ENCODE assay signal across 12 mouse cellular contexts in the genomic region with DNA sequence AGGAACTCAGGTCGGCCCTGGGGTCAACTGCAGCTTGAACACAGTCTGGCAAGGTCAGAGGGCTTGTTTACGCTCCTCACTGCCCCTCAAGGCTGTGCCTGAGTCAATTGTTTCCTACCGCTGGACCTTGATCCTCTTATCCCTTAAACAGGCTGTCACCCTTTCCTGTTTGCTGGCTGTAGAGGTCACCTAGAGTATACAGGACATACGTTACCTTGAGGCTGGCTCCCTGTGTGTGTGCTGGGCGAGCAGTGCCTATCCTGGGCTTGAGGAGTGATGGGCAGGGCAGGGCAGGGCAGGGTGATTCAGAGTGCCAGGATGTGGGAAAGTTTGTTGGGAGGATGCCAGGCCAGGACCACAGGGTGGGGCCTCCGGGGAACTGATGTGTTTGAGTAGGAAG. TPM values are rescaled to one million over a fixed set of nuclear protein-coding genes. Genes with fewer than 3 reads are reported as not detected.
DNase-seq lines count a peak whose midpoint lies in the region; ATAC-seq lines count a peak whose summit lies in the region.
"Had no signal": no experiment of that assay in that cellular context is flagged by ENCODE, and none has a peak within 500 bp of the region (broad histone marks: within the 10 kb centered on the region; RNA-seq: fewer than 3 reads in every experiment).

No protein-coding gene starts in this region.

- peaks cover 8% of the 10 kb centered on the region for H3K27me3 ChIP-seq in midbrain, embryonic 10.5 days (ENCODE audit: low read depth, poor library complexity, severe bottlenecking)
- H3K27me3 ChIP-seq in midbrain, embryonic 14.5 days (ENCODE audit: control insufficient read depth, insufficient read depth, low read length): no peaks in the 10 kb centered on the region
- H3K27me3 ChIP-seq in liver, embryonic 15.5 days: no peaks in the 10 kb centered on the region
- no peaks in the 10 kb centered on the region for H3K27me3 ChIP-seq in stomach, embryonic 16.5 days (ENCODE audit: control insufficient read depth, insufficient read depth, low read length)
- H3K27me3 ChIP-seq: forebrain, embryonic 13.5 days; heart, embryonic 12.5 days; neural tube, embryonic 12.5 days had no signal

- H3K4me3 ChIP-seq in midbrain, embryonic 10.5 days: no peak overlapping the region
- H3K4me3 ChIP-seq in midbrain, embryonic 14.5 days (replicated peaks; ENCODE audit: low read depth, low read length): no peak overlapping the region
- H3K4me3 ChIP-seq in liver, embryonic 15.5 days (replicated peaks): no peak overlapping the region
- H3K4me3 ChIP-seq in stomach, embryonic 16.5 days (replicated peaks; ENCODE audit: low read length): no peak overlapping the region
- H3K4me3 ChIP-seq: forebrain, embryonic 13.5 days; heart, embryonic 12.5 days; neural tube, embryonic 12.5 days had no signal

- H3K36me3 ChIP-seq in midbrain, embryonic 10.5 days: no peaks in the 10 kb centered on the region
- no peaks in the 10 kb centered on the region for H3K36me3 ChIP-seq in midbrain, embryonic 14.5 days (ENCODE audit: control insufficient read depth, insufficient read depth, low read length)
- no peaks in the 10 kb centered on the region for H3K36me3 ChIP-seq in liver, embryonic 15.5 days (replicated peaks)
- H3K36me3 ChIP-seq in stomach, embryonic 16.5 days (ENCODE audit: control insufficient read depth, insufficient read depth, low read length): no peaks in the 10 kb centered on the region
- H3K36me3 ChIP-seq: heart, embryonic 12.5 days; neural tube, embryonic 12.5 days had no signal

- peak; percentile 33 for DNase-seq in adrenal gland, postnatal 10 days
- no peak for DNase-seq in adrenal gland, postnatal 4 days (ENCODE audit: low spot score in 2 of 2)
- DNase-seq in midbrain, embryonic 10.5 days (ENCODE audit: low spot score): peak; percentile 54
- no peak for DNase-seq in midbrain, embryonic 14.5 days
- DNase-seq in frontal cortex, postnatal 14 days (ENCODE audit: low spot score in 2 of 2): no peak
- no peak for DNase-seq in cerebellum, adult 8-10 months
- DNase-seq: cerebellum, postnatal 14 days had no signal

- no peaks in the 10 kb centered on the region for H3K9me3 ChIP-seq in midbrain, embryonic 10.5 days (replicated peaks)
- no peaks in the 10 kb centered on the region for H3K9me3 ChIP-seq in midbrain, embryonic 14.5 days (ENCODE audit: control insufficient read depth, low read length)
- no peaks in the 10 kb centered on the region for H3K9me3 ChIP-seq in liver, embryonic 15.5 days (replicated peaks)
- no peaks in the 10 kb centered on the region for H3K9me3 ChIP-seq in stomach, embryonic 16.5 days (replicated peaks; ENCODE audit: control insufficient read depth, low read length)
- H3K9me3 ChIP-seq: forebrain, embryonic 13.5 days; heart, embryonic 12.5 days; neural tube, embryonic 12.5 days had no signal

- WGBS in midbrain, embryonic 10.5 days: 20% methylated on average over 6 of the region's 6 CpGs
- WGBS in midbrain, embryonic 14.5 days: 35% methylated on average over 6 of the region's 6 CpGs
- WGBS in liver, embryonic 15.5 days (ENCODE audit: insufficient replicate concordance): 50% methylated on average over 6 of the region's 6 CpGs
- WGBS in stomach, embryonic 16.5 days: 44% methylated on average over 6 of the region's 6 CpGs

- no peak overlapping the region for H3K4me2 ChIP-seq in midbrain, embryonic 14.5 days (ENCODE audit: low read length)
- H3K4me2 ChIP-seq in liver, embryonic 15.5 days: no peak overlapping the region
- H3K4me2 ChIP-seq in stomach, embryonic 16.5 days (ENCODE audit: low read depth, low read length): no peak overlapping the region
- H3K4me2 ChIP-seq: forebrain, embryonic 13.5 days; heart, embryonic 12.5 days; neural tube, embryonic 12.5 days had no signal

- H3K27ac ChIP-seq in midbrain, embryonic 10.5 days (replicated peaks): 0 out of 2 replicates have a peak overlapping the region, but pooled peaks have one; percentile 17
- H3K27ac ChIP-seq in midbrain, embryonic 14.5 days (replicated peaks; ENCODE audit: low read depth, low read length): no peak overlapping the region
- H3K27ac ChIP-seq in liver, embryonic 15.5 days (replicated peaks): peak overlapping the region; percentile 41; the same call in 1 of the 2 replicates
- no peak overlapping the region for H3K27ac ChIP-seq in stomach, embryonic 16.5 days (ENCODE audit: low read length)
- H3K27ac ChIP-seq: forebrain, embryonic 13.5 days; neural tube, embryonic 12.5 days had no signal

- no peak for ATAC-seq in midbrain, embryonic 14.5 days (ENCODE audit: low FRiP score, low TSS enrichment)
- ATAC-seq in liver, embryonic 15.5 days (ENCODE audit: insufficient read depth): peak; percentile 69
- peak; percentile 58 for ATAC-seq in stomach, embryonic 16.5 days (ENCODE audit: insufficient read depth, low FRiP score)
- ATAC-seq: forebrain, embryonic 13.5 days had no signal

- H3K9ac ChIP-seq in midbrain, embryonic 14.5 days (replicated peaks; ENCODE audit: low read length): no peak overlapping the region
- H3K9ac ChIP-seq in liver, embryonic 15.5 days: no peak overlapping the region
- H3K9ac ChIP-seq in stomach, embryonic 16.5 days (ENCODE audit: low read length): no peak overlapping the region
- H3K9ac ChIP-seq: forebrain, embryonic 13.5 days; heart, embryonic 12.5 days; neural tube, embryonic 12.5 days had no signal

- H3K4me1 ChIP-seq in midbrain, embryonic 10.5 days: peaks cover 52% of the 10 kb centered on the region
- H3K4me1 ChIP-seq in midbrain, embryonic 14.5 days (ENCODE audit: control insufficient read depth, insufficient read depth, low read length): peaks cover 11% of the 10 kb centered on the region; the same call in 1 of the 2 replicates
- H3K4me1 ChIP-seq in liver, embryonic 15.5 days (replicated peaks): peaks cover 61% of the 10 kb centered on the region
- peaks cover 50% of the 10 kb centered on the region for H3K4me1 ChIP-seq in stomach, embryonic 16.5 days (ENCODE audit: control insufficient read depth, insufficient read depth, low read length)
- H3K4me1 ChIP-seq: neural tube, embryonic 12.5 days had no signal

RNA-seq across cellular contexts. Expression of a gene that starts 47.8 kb away (rescaled TPM):
- total RNA-seq in adrenal gland, postnatal 10 days (2021): 10 to 100 TPM; 25.4 to 26.2 TPM
- total RNA-seq in adrenal gland, postnatal 4 days (2021): 10 to 100 TPM; 30.1 to 34.5 TPM
- polyA plus RNA-seq in midbrain, embryonic 10.5 days (2016; fragmentation: Nextera tagmentation; extraction: Ambion mirVana): 41.0 and 41.9 TPM in 2 replicates
- 93.3 and 108 TPM in 2 replicates for polyA plus RNA-seq in midbrain, embryonic 14.5 days (2014; fragmentation: Nextera tagmentation; extraction: Ambion mirVana)
- 20.3 and 22.2 TPM in 2 replicates for polyA plus RNA-seq in liver, embryonic 15.5 days (2015; fragmentation: Nextera tagmentation; extraction: Ambion mirVana)
- 64.1 and 72.2 TPM in 2 replicates for polyA plus RNA-seq in stomach, embryonic 16.5 days (2015; fragmentation: Nextera tagmentation; extraction: Ambion mirVana)

Comparison
In these comparisons a context has a peak if more than half of its experiments do, and no peak if none do; other contexts are left out.
1. DNase-seq: peak in adrenal gland, postnatal 10 days (single experiment) and midbrain, embryonic 10.5 days (single experiment); none in adrenal gland, postnatal 4 days (0 of 2), midbrain, embryonic 14.5 days (single experiment), frontal cortex, postnatal 14 days (0 of 2) and cerebellum, adult 8-10 months (single experiment).
2. H3K27ac ChIP-seq: peak in midbrain, embryonic 10.5 days (single experiment) and liver, embryonic 15.5 days (single experiment); none in midbrain, embryonic 14.5 days (single experiment) and stomach, embryonic 16.5 days (single experiment).